Mouse (Mus musculus) heart, embryonic 15.5 days (tissue): ENCODE results near the gene Kif3a. TPM values are rescaled to one million over a fixed set of nuclear protein-coding genes. Genes with fewer than 3 reads are reported as not detected.

Source experiments
- ATAC-seq: fragments of 200-750 bp; cut with Nextera tagmentation; replicated peaks from 2 replicates; pipeline ENCODE4 v1.8.0; 2017; ENCODE audit warnings: low read depth, moderate TSS enrichment; ENCODE audit not compliant: insufficient number of reproducible peaks, insufficient read depth, low FRiP score
- H3K27ac ChIP-seq: fragments of 300-500 bp; sonication (generic); 2 replicates; pipeline ENCODE4 v1.5.1; 2015; ENCODE audit warnings: mild to moderate bottlenecking, inconsistent platforms
- H3K27me3 ChIP-seq: fragments of 300-500 bp; sonication (generic); 2 replicates; pipeline ENCODE4 v1.6.1; 2015; ENCODE audit warnings: inconsistent platforms
- H3K36me3 ChIP-seq: fragments of 300-500 bp; sonication (generic); 2 replicates; pipeline ENCODE4 v1.6.1; 2015; ENCODE audit warnings: mild to moderate bottlenecking, inconsistent platforms
- H3K4me1 ChIP-seq: fragments of 300-500 bp; sonication (generic); replicated peaks from 2 replicates; pipeline ENCODE4 v1.6.1; 2015; ENCODE audit warnings: inconsistent platforms
- H3K4me2 ChIP-seq: fragments of 300-500 bp; sonication (generic); 2 replicates; pipeline ENCODE4 v1.6.1; 2015; ENCODE audit warnings: inconsistent platforms, mild to moderate bottlenecking, moderate library complexity
- H3K4me3 ChIP-seq: fragments of 300-500 bp; sonication (generic); 2 replicates; pipeline ENCODE4 v1.5.1; 2015; ENCODE audit warnings: mild to moderate bottlenecking, inconsistent platforms
- H3K9ac ChIP-seq: fragments of 300-500 bp; sonication (generic); 2 replicates; pipeline ENCODE4 v1.6.1; 2015; ENCODE audit warnings: mild to moderate bottlenecking, inconsistent platforms
- H3K9me3 ChIP-seq: fragments of 300-500 bp; sonication (generic); replicated peaks from 2 replicates; pipeline ENCODE4 v1.6.1; 2016; ENCODE audit warnings: inconsistent platforms
- WGBS: fragments of 180-500 bp; shearing (Covaris S2); methylation state at CpG from one replicate; pipeline ENCODE4 v1.1.7; 2015; ENCODE audit warnings: mixed read lengths; 5-methylcytosine and 5-hydroxymethylcytosine counted together
- polyA plus RNA-seq: library from polyadenylated mRNA; unstranded; fragments of >200 nt; fragmentation: Nextera tagmentation; extraction: Ambion mirVana; gene quantifications from 2 replicates; pipeline ENCODE4 v1.2.1, GENCODE M21; 2015

Gene Kif3a
- polyA plus RNA-seq, 1 experiment from 2014 or later = 43.5 TPM

- 82% methylated on average over 7 of the region's 7 CpGs for WGBS
- ATAC-seq = no peak
- H3K27me3 ChIP-seq = peaks cover 17% of the 10 kb centered on the region
- no peak overlapping the region for H3K4me2 ChIP-seq
- no peaks in the 10 kb centered on the region for H3K9me3 ChIP-seq
- no peak overlapping the region for H3K4me3 ChIP-seq
- peaks cover 16% of the 10 kb centered on the region for H3K4me1 ChIP-seq
- H3K27ac ChIP-seq = no peak overlapping the region
- H3K36me3 ChIP-seq = no peaks in the 10 kb centered on the region
- no peak overlapping the region for H3K9ac ChIP-seq
These were observed 66.5 kb downstream of the Kif3a start for GRCm38 (mm10) chr11:53633644-53634043.

GRCm38 (mm10) chr11:53634556-53634955 is 67.4 kb downstream of the Kif3a start, which contains the start of gene Il13:
Gene Il13, minus strand, starts transcription at chr11:53634702.
- no peak for ATAC-seq
- H3K4me1 ChIP-seq = peaks cover 16% of the 10 kb centered on the region
- peaks cover 17% of the 10 kb centered on the region for H3K27me3 ChIP-seq
- no peaks in the 10 kb centered on the region for H3K36me3 ChIP-seq
- no peaks in the 10 kb centered on the region for H3K9me3 ChIP-seq
- H3K27ac ChIP-seq = no peak within 1 kb of the TSS
- no peak within 1 kb of the TSS for H3K9ac ChIP-seq
- peak within 1 kb of the TSS; percentile 81; the same call in 1 of the 2 replicates for H3K4me2 ChIP-seq
- H3K4me3 ChIP-seq = no peak within 1 kb of the TSS
- WGBS = 91% methylated on average over 8 of the region's 8 CpGs

- no peaks in the 10 kb centered on the region for H3K9me3 ChIP-seq
- peak overlapping the region; percentile 81 for H3K4me2 ChIP-seq
- no peak for ATAC-seq
- 0 out of 2 replicates have a peak overlapping the region, but pooled peaks have one; percentile 4 for H3K9ac ChIP-seq
- H3K4me1 ChIP-seq = peaks cover 16% of the 10 kb centered on the region
- 50% methylated on average over 9 of the region's 9 CpGs for WGBS
- H3K27me3 ChIP-seq = peaks cover 17% of the 10 kb centered on the region
- no peaks in the 10 kb centered on the region for H3K36me3 ChIP-seq
- no peak overlapping the region for H3K27ac ChIP-seq
- peak overlapping the region; percentile 48 for H3K4me3 ChIP-seq
These were observed 68.5 kb downstream of the Kif3a start for GRCm38 (mm10) chr11:53635590-53636182.

- H3K4me3 ChIP-seq = peak overlapping the region; percentile 48
- H3K27ac ChIP-seq = no peak overlapping the region
- peaks cover 16% of the 10 kb centered on the region for H3K4me1 ChIP-seq
- no peaks in the 10 kb centered on the region for H3K36me3 ChIP-seq
- 2% methylated on average over 39 of the region's 40 CpGs for WGBS
- H3K9ac ChIP-seq = 0 out of 2 replicates have a peak overlapping the region, but pooled peaks have one; percentile 4
- H3K4me2 ChIP-seq = peak overlapping the region; percentile 81
- peaks cover 17% of the 10 kb centered on the region for H3K27me3 ChIP-seq
- no peak for ATAC-seq
- no peaks in the 10 kb centered on the region for H3K9me3 ChIP-seq
These were observed 69.0 kb downstream of the Kif3a start for GRCm38 (mm10) chr11:53636183-53636646.

- ATAC-seq = no peak
- Histone ChIP-seq H3K9me3 (no peaks in the 10 kb centered on the region), H3K9ac (no peak overlapping the region), H3K27me3 (peaks cover 17% of the 10 kb centered on the region), H3K36me3 (no peaks in the 10 kb centered on the region), H3K27ac (no peak overlapping the region), H3K4me2 (peak overlapping the region; percentile 35), H3K4me1 (peaks cover 16% of the 10 kb centered on the region), H3K4me3 (no peak overlapping the region)
- WGBS = 25% methylated on average over 21 of the region's 21 CpGs
These were observed 70.0 kb downstream of the Kif3a start for GRCm38 (mm10) chr11:53637046-53637802.

GRCm38 (mm10) chr11:53637803-53638260 is 70.7 kb downstream of the Kif3a start:
- Histone ChIP-seq H3K27me3 (peaks cover 17% of the 10 kb centered on the region), H3K4me1 (peaks cover 16% of the 10 kb centered on the region), H3K4me2 (no peak overlapping the region), H3K36me3 (no peaks in the 10 kb centered on the region), H3K9me3 (no peaks in the 10 kb centered on the region), H3K27ac (no peak overlapping the region), H3K9ac (no peak overlapping the region), H3K4me3 (no peak overlapping the region)
- WGBS = 82% methylated on average over 10 of the region's 10 CpGs
- ATAC-seq = no peak

GRCm38 (mm10) chr11:53642744-53643279 is 75.6 kb downstream of the Kif3a start:
- H3K4me3 ChIP-seq = no peak overlapping the region
- H3K4me1 ChIP-seq = peaks cover 4% of the 10 kb centered on the region; the same call in 1 of the 2 replicates
- H3K27me3 ChIP-seq = no peaks in the 10 kb centered on the region
- 65% methylated on average over 12 of the region's 12 CpGs for WGBS
- ATAC-seq = no peak
- H3K9ac ChIP-seq = no peak overlapping the region
- no peak overlapping the region for H3K27ac ChIP-seq
- H3K4me2 ChIP-seq = no peak overlapping the region
- no peaks in the 10 kb centered on the region for H3K9me3 ChIP-seq
- H3K36me3 ChIP-seq = no peaks in the 10 kb centered on the region

GRCm38 (mm10) chr11:53644017-53644416 is 76.8 kb downstream of the Kif3a start:
- Histone ChIP-seq H3K4me1 (peaks cover 4% of the 10 kb centered on the region; the same call in 1 of the 2 replicates), H3K9ac (no peak overlapping the region)
- WGBS = 75% methylated on average over 5 of the region's 5 CpGs

GRCm38 (mm10) chr11:53651441-53651840 is 84.3 kb downstream of the Kif3a start:
- no peak overlapping the region for H3K4me2 ChIP-seq
- peaks cover 17% of the 10 kb centered on the region; the same call in 1 of the 2 replicates for H3K36me3 ChIP-seq
- no peaks in the 10 kb centered on the region for H3K27me3 ChIP-seq
- 80% methylated on average over 4 of the region's 4 CpGs for WGBS
- no peak overlapping the region for H3K9ac ChIP-seq
- no peak for ATAC-seq
- no peak overlapping the region for H3K27ac ChIP-seq
- H3K4me1 ChIP-seq = peaks cover 11% of the 10 kb centered on the region
- no peak overlapping the region for H3K4me3 ChIP-seq
- H3K9me3 ChIP-seq = no peaks in the 10 kb centered on the region

More at GRCm38 (mm10) chr11:53644017-53644416, 76.8 kb downstream of the Kif3a start:
- Histone ChIP-seq H3K9me3 (no peaks in the 10 kb centered on the region), H3K27me3 (no peaks in the 10 kb centered on the region), H3K36me3 (no peaks in the 10 kb centered on the region), H3K4me3 (no peak overlapping the region), H3K4me2 (no peak overlapping the region), H3K27ac (no peak overlapping the region)
- ATAC-seq = no peak
